15 mouse cellular contexts compared by ENCODE assay signal in the genomic region with DNA sequence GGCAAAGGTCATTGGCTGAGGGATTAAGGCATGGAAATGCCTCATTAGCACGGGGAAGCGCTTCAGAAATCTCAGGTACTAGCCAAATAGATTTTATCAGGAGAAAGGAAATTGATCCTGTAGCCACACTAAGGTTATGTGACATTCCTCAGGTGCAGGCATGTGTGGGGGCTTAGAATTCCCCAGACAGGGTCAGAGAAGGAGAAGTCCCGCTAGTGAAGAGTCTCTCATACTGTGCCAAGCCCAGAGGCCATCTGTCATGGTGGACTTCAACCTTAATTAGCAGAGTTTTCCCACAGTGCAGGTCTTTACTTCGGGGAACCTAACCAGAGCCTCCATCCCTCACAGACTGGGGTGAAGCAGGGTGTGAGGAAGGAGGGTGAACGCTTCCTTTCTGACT.
"Had no signal": no experiment of that assay in that cellular context is flagged by ENCODE, and none has a peak within 500 bp of the region (broad histone marks: within the 10 kb centered on the region; RNA-seq: fewer than 3 reads in every experiment).

No protein-coding gene starts in this region.

- H3K9me3 ChIP-seq: limb, embryonic 10.5 days; liver, embryonic 12.5 days; liver, embryonic 15.5 days; lung, embryonic 15.5 days had no signal

- H3K27ac ChIP-seq: layer of hippocampus, adult 2 months; limb, embryonic 10.5 days; limb, embryonic 13.5 days; liver, embryonic 12.5 days; liver, embryonic 15.5 days; lung, embryonic 15.5 days had no signal

- H3K4me3 ChIP-seq: layer of hippocampus, adult 2 months; limb, embryonic 10.5 days; limb, embryonic 13.5 days; liver, embryonic 12.5 days; liver, embryonic 15.5 days; lung, embryonic 15.5 days had no signal

- DNase-seq: layer of hippocampus, adult 9-11 months; liver; lung, adult 18-20 months; lung, postnatal 10 days; lung, postnatal 36 days; midbrain, embryonic 14.5 days; thymus, adult 18-20 months; thymus, postnatal 36 days had no signal

- H3K27me3 ChIP-seq: liver, embryonic 15.5 days; lung, embryonic 15.5 days had no signal

- H3K4me2 ChIP-seq: limb, embryonic 13.5 days; liver, embryonic 12.5 days; liver, embryonic 15.5 days; lung, embryonic 15.5 days; midbrain, embryonic 11.5 days had no signal

- H3K4me1 ChIP-seq: liver, embryonic 12.5 days; liver, embryonic 15.5 days; lung, embryonic 15.5 days had no signal

- H3K9ac ChIP-seq: limb, embryonic 13.5 days; liver, embryonic 12.5 days; liver, embryonic 15.5 days; lung, embryonic 15.5 days had no signal

- ATAC-seq: liver, embryonic 12.5 days had no signal

- H3K36me3 ChIP-seq: limb, embryonic 10.5 days; limb, embryonic 13.5 days; liver, embryonic 12.5 days; liver, embryonic 15.5 days; lung, embryonic 15.5 days had no signal
